Comparison of ENCODE assay signal across 26 mouse cellular contexts in the genomic region with DNA sequence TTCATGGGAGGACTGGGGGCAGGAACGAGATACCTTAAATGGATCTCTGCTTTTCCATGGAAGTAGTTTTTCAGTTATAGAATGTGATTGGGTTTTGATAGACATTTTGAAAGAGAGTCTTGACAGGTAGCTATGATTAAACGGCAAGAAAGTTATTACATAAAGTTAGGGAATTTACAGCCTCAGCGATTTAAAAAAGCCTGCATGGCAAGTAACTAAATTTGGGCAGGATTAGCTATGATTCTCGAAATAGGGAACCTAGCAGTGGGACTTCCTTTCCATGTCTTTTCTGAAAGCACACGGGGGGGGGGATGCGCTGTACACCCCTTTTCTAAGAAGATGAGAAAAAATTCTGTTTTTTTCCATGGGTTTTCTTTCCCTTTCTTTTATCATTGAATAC.
"Had no signal": no experiment of that assay in that cellular context is flagged by ENCODE, and none has a peak within 500 bp of the region (broad histone marks: within the 10 kb centered on the region; RNA-seq: fewer than 3 reads in every experiment).

No protein-coding gene starts in this region.

- H3K36me3 ChIP-seq: heart, embryonic 10.5 days; heart, embryonic 12.5 days; hindbrain, embryonic 10.5 days; hindbrain, embryonic 12.5 days; intestine, embryonic 15.5 days; limb, embryonic 10.5 days; limb, embryonic 12.5 days; liver, embryonic 13.5 days; liver, embryonic 15.5 days had no signal

- H3K27me3 ChIP-seq: heart, embryonic 12.5 days; hindbrain, embryonic 12.5 days; intestine, embryonic 15.5 days; limb, embryonic 12.5 days; liver, embryonic 13.5 days; liver, embryonic 15.5 days had no signal

- H3K9ac ChIP-seq: heart, embryonic 12.5 days; hindbrain, embryonic 12.5 days; hindbrain, embryonic 14.5 days; intestine, embryonic 15.5 days; limb, embryonic 12.5 days; liver, embryonic 13.5 days; liver, embryonic 15.5 days had no signal

- H3K4me2 ChIP-seq: heart, embryonic 12.5 days; hindbrain, embryonic 12.5 days; hindbrain, embryonic 14.5 days; intestine, embryonic 15.5 days; limb, embryonic 12.5 days; liver, embryonic 11.5 days; liver, embryonic 13.5 days; liver, embryonic 15.5 days had no signal

- H3K4me3 ChIP-seq: heart, embryonic 10.5 days; heart, embryonic 12.5 days; hindbrain, embryonic 10.5 days; hindbrain, embryonic 12.5 days; intestine, embryonic 15.5 days; layer of hippocampus, adult 2 months; limb, embryonic 10.5 days; limb, embryonic 12.5 days; liver, embryonic 13.5 days; liver, embryonic 15.5 days had no signal

- H3K9me3 ChIP-seq: heart, embryonic 10.5 days; heart, embryonic 12.5 days; hindbrain, embryonic 10.5 days; hindbrain, embryonic 12.5 days; intestine, embryonic 15.5 days; limb, embryonic 10.5 days; limb, embryonic 12.5 days; liver, embryonic 13.5 days; liver, embryonic 15.5 days had no signal

- H3K27ac ChIP-seq: heart, embryonic 10.5 days; hindbrain, embryonic 10.5 days; hindbrain, embryonic 12.5 days; hindbrain, embryonic 14.5 days; intestine, embryonic 15.5 days; layer of hippocampus, adult 2 months; limb, embryonic 10.5 days; limb, embryonic 12.5 days; liver, embryonic 13.5 days; liver, embryonic 15.5 days had no signal

- ATAC-seq: hindbrain, embryonic 16.5 days; inflammation-experienced regulatory T-cells, adult 6 months; intestine, embryonic 15.5 days; intestine, postnatal 0 days had no signal

- H3K4me1 ChIP-seq: heart, embryonic 10.5 days; heart, embryonic 12.5 days; hindbrain, embryonic 10.5 days; hindbrain, embryonic 12.5 days; intestine, embryonic 15.5 days; limb, embryonic 10.5 days; limb, embryonic 12.5 days; liver, embryonic 13.5 days; liver, embryonic 15.5 days had no signal

- DNase-seq: gastrocnemius, postnatal 10 days; gastrocnemius, postnatal 25 days; heart, adult 18-20 months; heart, postnatal 10 days; heart, postnatal 4 days; kidney, adult 18-20 months; kidney, adult 8-10 months; kidney, postnatal 10 days; kidney, postnatal 25 days; kidney, postnatal 4 days; liver; liver, embryonic 13.5 days had no signal
